Mouse (Mus musculus) embryonic facial prominence, embryonic 14.5 days (tissue): ENCODE results near the gene Mb. TPM values are rescaled to one million over a fixed set of nuclear protein-coding genes. Genes with fewer than 3 reads are reported as not detected.

ENCODE experiments used
- ATAC-seq: fragments of 200-750 bp; cut with Nextera tagmentation; 2 replicates; pipeline ENCODE4 v1.8.0; 2017; ENCODE audit warnings: low read depth, moderate number of reproducible peaks, moderate TSS enrichment
- DNase-seq: peaks from one replicate; pipeline ENCODE4 v3.0.0-alpha.2; 2015; ENCODE audit warnings: low spot score
- H3K27ac ChIP-seq: fragments of 300-500 bp; sonication (generic); replicated peaks from 2 replicates; pipeline ENCODE4 v1.5.1; 2014; ENCODE audit warnings: low read depth, mild to moderate bottlenecking, low read length, moderate library complexity
- H3K27me3 ChIP-seq: fragments of 300-500 bp; sonication (generic); replicated peaks from 2 replicates; pipeline ENCODE4 v1.6.1; 2014; ENCODE audit warnings: low read length; ENCODE audit not compliant: control insufficient read depth, insufficient read depth
- H3K36me3 ChIP-seq: fragments of 300-500 bp; sonication (generic); 2 replicates; pipeline ENCODE4 v1.6.1; 2014; ENCODE audit warnings: low read length, mixed read lengths; ENCODE audit not compliant: control insufficient read depth, insufficient read depth
- H3K4me1 ChIP-seq: fragments of 300-500 bp; sonication (generic); 2 replicates; pipeline ENCODE4 v1.6.1; 2014; ENCODE audit warnings: antibody characterized with exemption, low read length; ENCODE audit not compliant: control insufficient read depth, insufficient read depth
- H3K4me2 ChIP-seq: fragments of 300-500 bp; sonication (generic); 2 replicates; pipeline ENCODE4 v1.6.1; 2014; ENCODE audit warnings: low read depth, mild to moderate bottlenecking, low read length, moderate library complexity, mixed read lengths
- H3K4me3 ChIP-seq: fragments of 300-500 bp; sonication (generic); 2 replicates; pipeline ENCODE4 v1.5.1; 2014; ENCODE audit warnings: low read depth, mild to moderate bottlenecking, low read length
- H3K9ac ChIP-seq: fragments of 300-500 bp; sonication (generic); 2 replicates; pipeline ENCODE4 v1.6.1; 2014; ENCODE audit warnings: low read depth, mild to moderate bottlenecking, low read length, moderate library complexity, mixed read lengths
- H3K9me3 ChIP-seq: fragments of 300-500 bp; sonication (generic); 2 replicates; pipeline ENCODE4 v1.6.1; 2016; ENCODE audit warnings: low read length; ENCODE audit not compliant: control insufficient read depth
- WGBS: fragments of 180-500 bp; shearing (Covaris S2); extraction: QIAGEN DNeasy Blood & Tissue Kit; methylation state at CpG from one replicate; pipeline ENCODE4 v1.1.7; 2014; 5-methylcytosine and 5-hydroxymethylcytosine counted together
- polyA plus RNA-seq: library from polyadenylated mRNA; unstranded; fragments of >200 nt; fragmentation: Nextera tagmentation; extraction: Ambion mirVana; gene quantifications from 2 replicates; pipeline ENCODE4 v1.2.1, GENCODE M21; 2014

The Mb gene
- polyA plus RNA-seq, 1 experiment from 2014 or later = 12.9 TPM

DNA sequence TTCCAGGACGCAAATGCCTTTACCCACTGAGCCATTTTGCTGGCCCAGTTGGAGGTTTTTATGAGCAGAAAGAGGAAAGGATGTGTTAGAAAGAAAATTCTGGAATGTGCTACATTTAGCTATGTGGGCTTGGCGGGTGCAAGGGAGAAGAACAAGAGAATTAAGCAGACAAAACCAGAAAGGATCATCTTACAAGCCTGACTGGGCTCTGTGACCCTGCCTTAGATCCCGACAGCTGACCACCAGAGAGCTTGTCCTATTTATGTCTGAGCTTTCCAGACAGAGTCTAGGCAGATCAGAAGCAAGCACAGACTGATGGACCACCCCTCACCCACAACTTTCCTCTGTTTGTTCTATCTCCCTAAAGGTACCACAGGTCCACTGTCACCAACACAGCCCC, 19.2 kb downstream of the Mb start:
- H3K27me3 ChIP-seq = no peaks in the 10 kb centered on the region
- DNase-seq (peak; percentile 24), ATAC-seq (no peak)
- no peak overlapping the region for H3K4me3 ChIP-seq
- 46% methylated on average over 3 of the region's 3 CpGs for WGBS
- no peak overlapping the region for H3K4me2 ChIP-seq
- no peak overlapping the region for H3K9ac ChIP-seq
- H3K4me1 ChIP-seq = peaks cover 12% of the 10 kb centered on the region
- no peaks in the 10 kb centered on the region for H3K9me3 ChIP-seq
- H3K36me3 ChIP-seq = no peaks in the 10 kb centered on the region
- H3K27ac ChIP-seq = no peak overlapping the region

GRCm38 (mm10) chr15:77029331-77029991, 21.0 kb downstream of the Mb start:
- peak overlapping the region; percentile 5; the same call in 1 of the 2 replicates for H3K4me2 ChIP-seq
- H3K4me1 ChIP-seq = 0 out of 2 replicates have a peak, but pooled peaks cover 5% of the 10 kb centered on the region
- H3K27ac ChIP-seq = peak overlapping the region; percentile 50; the same call in 1 of the 2 replicates
- 22% methylated on average over 7 of the region's 7 CpGs for WGBS
- no peaks in the 10 kb centered on the region for H3K36me3 ChIP-seq
- no peaks in the 10 kb centered on the region for H3K27me3 ChIP-seq
- H3K9ac ChIP-seq = no peak overlapping the region
- no peak overlapping the region for H3K4me3 ChIP-seq
- no peaks in the 10 kb centered on the region for H3K9me3 ChIP-seq
- ATAC-seq (peak; percentile 90), DNase-seq (peak; percentile 98)

DNA sequence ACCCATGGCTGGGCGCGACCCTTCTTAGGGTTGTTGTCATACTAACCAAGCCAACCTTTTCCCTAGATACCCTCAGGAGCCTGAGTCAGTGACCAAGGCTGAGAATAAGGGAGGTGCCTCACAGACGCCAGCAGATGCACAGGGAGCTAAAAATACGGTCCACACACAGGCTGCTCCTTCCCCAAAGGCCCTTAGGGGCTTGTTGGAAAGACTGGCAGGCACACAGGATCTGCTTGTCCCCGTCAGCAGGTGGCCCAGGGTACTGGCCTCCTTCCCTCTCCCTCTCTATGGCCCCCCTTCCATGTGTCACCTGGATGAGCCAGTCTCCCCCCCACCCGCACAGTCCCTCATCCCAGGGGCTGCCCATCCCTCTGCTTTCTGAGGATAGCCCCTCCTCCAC, 22.8 kb downstream of the Mb start:
- Histone ChIP-seq H3K9me3 (no peaks in the 10 kb centered on the region), H3K27me3 (no peaks in the 10 kb centered on the region), H3K4me3 (no peak overlapping the region), H3K4me2 (no peak overlapping the region), H3K27ac (no peak overlapping the region), H3K36me3 (no peaks in the 10 kb centered on the region), H3K4me1 (peaks cover 6% of the 10 kb centered on the region; the same call in 1 of the 2 replicates), H3K9ac (no peak overlapping the region)
- no peak for DNase-seq
- 65% methylated on average over 6 of the region's 6 CpGs for WGBS
- no peak for ATAC-seq

DNA sequence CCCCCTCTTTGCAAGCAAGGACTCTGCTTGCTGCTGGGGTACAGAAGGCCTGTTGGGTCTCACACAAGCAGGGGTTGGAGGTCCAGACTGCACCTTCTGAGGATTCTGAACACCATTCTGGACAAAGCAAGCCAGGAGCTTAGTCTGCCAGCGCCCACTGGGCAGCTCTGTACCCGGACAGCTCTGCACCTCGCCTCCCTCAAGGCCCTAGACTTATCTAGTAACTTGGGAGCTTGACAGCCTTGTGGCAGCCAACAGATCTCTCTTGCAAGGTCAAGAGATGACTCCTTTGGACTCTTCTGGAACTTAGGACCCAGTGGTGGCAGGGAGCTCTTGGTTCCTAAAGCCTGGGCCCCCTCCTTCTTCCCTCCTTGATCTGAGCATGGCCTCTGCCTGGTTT, 23.4 kb downstream of the Mb start:
- WGBS = 90% methylated on average over 3 of the region's 3 CpGs
- H3K9me3 ChIP-seq = no peaks in the 10 kb centered on the region
- H3K4me3 ChIP-seq = no peak overlapping the region
- no peak overlapping the region for H3K27ac ChIP-seq
- DNase-seq = no peak
- H3K27me3 ChIP-seq = no peaks in the 10 kb centered on the region
- H3K9ac ChIP-seq = no peak overlapping the region
- ATAC-seq = no peak
- H3K36me3 ChIP-seq = no peaks in the 10 kb centered on the region
- peaks cover 11% of the 10 kb centered on the region; the same call in 1 of the 2 replicates for H3K4me1 ChIP-seq
- no peak overlapping the region for H3K4me2 ChIP-seq

GRCm38 (mm10) chr15:77025884-77026583, 24.4 kb downstream of the Mb start:
- H3K27me3 ChIP-seq = no peaks in the 10 kb centered on the region
- ATAC-seq (no peak), DNase-seq (peak; percentile 65)
- H3K9me3 ChIP-seq = no peaks in the 10 kb centered on the region
- H3K4me2 ChIP-seq = no peak overlapping the region
- H3K27ac ChIP-seq = no peak overlapping the region
- H3K36me3 ChIP-seq = no peaks in the 10 kb centered on the region
- peaks cover 14% of the 10 kb centered on the region; the same call in 1 of the 2 replicates for H3K4me1 ChIP-seq
- H3K9ac ChIP-seq = no peak overlapping the region
- H3K4me3 ChIP-seq = no peak overlapping the region
- 73% methylated on average over 5 of the region's 5 CpGs for WGBS

DNA sequence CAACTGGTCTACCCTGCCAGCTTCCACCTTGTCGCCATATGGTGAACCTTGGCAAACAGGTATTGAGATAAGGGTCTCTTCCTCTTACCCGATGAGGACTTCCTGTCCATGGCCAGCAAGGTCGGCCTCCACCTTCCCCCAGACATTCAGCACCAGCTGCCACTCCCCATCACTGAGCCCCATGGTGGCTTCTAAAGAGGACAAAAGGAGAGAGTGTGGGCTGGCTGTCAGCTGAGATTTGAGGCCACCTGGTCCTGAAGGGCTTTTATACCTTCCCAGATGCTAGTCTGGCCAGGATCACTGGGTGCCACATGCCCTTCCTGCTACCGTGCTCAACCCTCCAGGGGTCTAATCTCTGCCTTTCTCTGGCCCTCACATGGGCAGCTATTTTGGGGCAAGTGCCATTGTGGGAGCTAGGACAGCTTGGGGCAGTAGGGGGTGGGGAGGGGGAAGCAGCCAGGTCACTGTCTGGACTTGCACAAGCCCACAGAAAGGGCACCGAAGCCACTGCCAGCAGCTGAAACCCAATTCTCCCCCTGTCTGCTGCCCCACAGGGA, 28.0 kb downstream of the Mb start:
- Histone ChIP-seq H3K36me3 (no peaks in the 10 kb centered on the region), H3K27ac (peak overlapping the region; percentile 65), H3K4me1 (peaks cover 11% of the 10 kb centered on the region; the same call in 1 of the 2 replicates), H3K4me2 (no peak overlapping the region), H3K4me3 (no peak overlapping the region), H3K27me3 (no peaks in the 10 kb centered on the region), H3K9me3 (no peaks in the 10 kb centered on the region), H3K9ac (no peak overlapping the region)
- 64% methylated on average over 5 of the region's 5 CpGs for WGBS
- ATAC-seq (no peak), DNase-seq (no peak)

DNA sequence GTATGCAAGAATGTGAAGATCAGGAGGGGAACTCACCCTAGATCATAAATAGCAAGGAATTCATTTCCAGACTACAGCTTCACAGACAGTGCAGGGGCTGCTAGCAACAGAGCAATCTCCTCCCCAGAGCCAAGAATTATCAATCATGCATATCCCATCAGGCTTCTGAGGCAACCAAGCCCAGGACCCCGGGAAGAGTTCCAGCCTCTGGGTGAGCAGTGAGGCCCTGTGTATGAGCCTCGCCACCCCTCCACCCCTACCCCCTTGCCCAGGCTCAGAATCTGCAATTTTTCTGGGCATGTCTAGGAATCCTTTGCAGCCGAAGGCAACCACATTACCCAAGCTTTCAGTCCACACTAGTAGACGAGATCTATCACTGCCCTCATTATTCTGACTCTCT, 28.6 kb downstream of the Mb start:
- Histone ChIP-seq H3K4me3 (no peak overlapping the region), H3K9ac (no peak overlapping the region), H3K9me3 (no peaks in the 10 kb centered on the region), H3K36me3 (no peaks in the 10 kb centered on the region), H3K27me3 (no peaks in the 10 kb centered on the region), H3K4me1 (peaks cover 11% of the 10 kb centered on the region; the same call in 1 of the 2 replicates), H3K27ac (peak overlapping the region; percentile 65), H3K4me2 (no peak overlapping the region)
- peak; percentile 63 for DNase-seq
- ATAC-seq = no peak
- 65% methylated on average over 4 of the region's 4 CpGs for WGBS

DNA sequence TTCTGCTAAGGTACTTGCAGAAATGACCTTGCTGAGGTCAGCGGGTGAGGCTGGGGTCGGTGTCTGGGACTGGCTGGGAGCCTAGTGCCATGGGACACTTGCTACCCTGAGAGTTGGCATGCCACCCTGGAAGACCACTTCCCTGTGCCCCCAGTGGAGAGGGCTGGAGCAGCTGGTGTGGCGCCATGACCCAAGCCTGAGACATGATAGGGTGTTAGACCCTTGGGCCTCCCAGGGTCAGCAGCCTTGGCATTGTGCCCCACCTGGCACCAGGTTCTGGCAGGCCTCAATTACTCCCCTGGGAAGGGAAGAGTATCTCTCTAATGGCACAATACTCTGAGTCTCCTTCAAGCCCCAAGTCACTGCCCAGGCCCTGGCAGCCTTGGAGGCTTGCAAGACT, 29.4 kb downstream of the Mb start:
- DNase-seq = no peak
- H3K27ac ChIP-seq = peak overlapping the region; percentile 65
- WGBS = 92% methylated on average over 3 of the region's 3 CpGs

More for the DNA sequence above, 29.4 kb downstream of the Mb start:
- no peak overlapping the region for H3K4me2 ChIP-seq
- H3K36me3 ChIP-seq = no peaks in the 10 kb centered on the region
- peaks cover 11% of the 10 kb centered on the region; the same call in 1 of the 2 replicates for H3K4me1 ChIP-seq
- H3K4me3 ChIP-seq = no peak overlapping the region
- no peaks in the 10 kb centered on the region for H3K27me3 ChIP-seq
- ATAC-seq = no peak
- no peaks in the 10 kb centered on the region for H3K9me3 ChIP-seq
- H3K9ac ChIP-seq = no peak overlapping the region
